Mouse (Mus musculus) thymus, postnatal 36 days (tissue): Measurements from ENCODE around the gene Entr1.

Experiments used
- DNase-seq, 2 experiments: peaks; one replicate each; pipeline ENCODE4 v3.0.0; 2022; ENCODE audit warnings: mixed read lengths in 2 of 2

The Entr1 gene

GRCm38 (mm10) chr2:26389154-26389690 lies at the start of gene Entr1, which contains the start of gene Pmpca:
Entr1 (minus strand) TSS chr2:26389316.
Pmpca (plus strand) TSS chr2:26389339.
- DNase-seq, result peak; percentile 88

GRCm38 (mm10) chr2:26438373-26438772 lies 49.3 kb upstream of the Entr1 start:
- no peak for DNase-seq

GRCm38 (mm10) chr2:26437221-26437620 lies 48.1 kb upstream of the Entr1 start:
- DNase-seq, result no peak

DNA sequence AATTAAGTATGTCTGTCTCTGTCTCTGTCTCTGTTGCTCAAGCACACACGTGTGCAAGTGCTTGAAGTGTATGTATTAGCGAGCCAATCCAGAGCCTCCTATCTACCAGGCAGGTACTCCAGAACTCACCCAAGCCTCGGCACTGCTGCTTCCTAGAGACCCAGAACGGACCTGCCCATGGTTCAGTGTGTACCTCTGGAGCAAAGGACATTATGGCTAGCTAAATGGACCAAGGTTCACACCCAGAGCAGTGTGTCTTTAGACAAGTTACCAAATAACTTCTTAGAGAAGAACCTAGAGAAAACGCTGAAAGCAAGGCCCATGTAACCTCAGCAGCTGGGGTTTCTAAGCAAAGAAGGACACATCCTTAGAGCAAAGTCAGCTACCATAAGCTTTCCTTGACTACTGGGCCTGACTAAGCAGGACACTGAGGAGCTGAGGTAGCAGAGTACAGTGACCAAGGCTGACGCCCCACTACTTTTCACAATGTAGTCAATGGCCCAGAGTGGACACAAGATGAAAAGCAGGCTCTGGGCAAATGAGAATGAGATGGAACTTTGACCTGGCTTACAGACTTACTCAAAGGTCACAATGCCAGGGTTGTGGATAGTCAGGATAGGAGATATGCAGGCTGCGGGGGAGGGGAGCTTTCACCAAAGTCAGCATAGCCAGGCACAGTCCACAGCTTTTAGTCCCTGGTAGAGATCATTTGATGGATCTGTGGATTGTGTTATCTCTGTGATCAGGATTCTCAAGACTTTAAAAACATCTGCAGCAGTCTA lies 45.9 kb upstream of the Entr1 start:
- no peak for DNase-seq

DNA sequence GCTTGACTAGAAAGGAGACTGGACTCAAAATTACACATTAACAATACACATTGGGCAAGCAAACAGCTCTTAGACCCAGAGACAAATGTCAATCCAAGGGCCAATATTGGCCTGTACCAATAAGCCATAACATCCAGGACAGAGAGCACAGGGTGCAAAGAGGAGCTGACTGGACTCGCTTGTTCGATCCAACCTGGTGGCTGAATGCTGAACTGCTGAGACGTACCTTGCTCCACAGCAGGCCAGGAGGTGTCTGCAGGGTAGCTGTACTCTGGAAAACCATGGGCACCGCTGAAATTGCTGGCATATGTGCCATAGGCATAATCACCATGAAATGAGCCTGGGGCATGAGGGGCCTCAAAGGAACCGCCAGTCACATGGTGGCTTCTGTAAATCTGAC lies 40.7 kb upstream of the Entr1 start:
- no peak for DNase-seq

- DNase-seq, result no peak
These were observed 35.4 kb upstream of the Entr1 start for GRCm38 (mm10) chr2:26424541-26424940.

- no peak for DNase-seq
These were observed 34.0 kb upstream of the Entr1 start for GRCm38 (mm10) chr2:26423086-26423485.

GRCm38 (mm10) chr2:26421969-26422368 lies 32.9 kb upstream of the Entr1 start:
- DNase-seq, result no peak

- DNase-seq, result no peak
These were observed 29.0 kb upstream of the Entr1 start for GRCm38 (mm10) chr2:26418120-26418519.

DNA sequence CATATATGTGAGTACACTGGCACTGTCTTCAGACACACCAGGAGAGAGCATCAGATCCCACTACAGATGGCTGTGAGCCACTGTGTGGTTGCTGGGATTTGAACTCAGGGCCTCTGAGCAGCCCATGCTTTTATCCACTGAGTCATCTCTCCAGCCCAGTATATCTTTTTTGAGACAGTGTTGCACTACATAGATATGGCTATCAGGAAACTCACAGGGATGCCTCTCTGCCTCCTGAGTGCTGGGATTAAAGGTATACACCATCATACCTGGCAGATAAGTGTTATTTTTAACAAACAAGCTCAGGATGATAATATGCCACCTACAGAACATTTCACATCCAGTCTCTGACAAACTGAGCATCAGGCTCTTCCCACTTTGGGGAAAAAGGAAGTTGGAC lies 27.9 kb upstream of the Entr1 start:
- no peak for DNase-seq

DNA sequence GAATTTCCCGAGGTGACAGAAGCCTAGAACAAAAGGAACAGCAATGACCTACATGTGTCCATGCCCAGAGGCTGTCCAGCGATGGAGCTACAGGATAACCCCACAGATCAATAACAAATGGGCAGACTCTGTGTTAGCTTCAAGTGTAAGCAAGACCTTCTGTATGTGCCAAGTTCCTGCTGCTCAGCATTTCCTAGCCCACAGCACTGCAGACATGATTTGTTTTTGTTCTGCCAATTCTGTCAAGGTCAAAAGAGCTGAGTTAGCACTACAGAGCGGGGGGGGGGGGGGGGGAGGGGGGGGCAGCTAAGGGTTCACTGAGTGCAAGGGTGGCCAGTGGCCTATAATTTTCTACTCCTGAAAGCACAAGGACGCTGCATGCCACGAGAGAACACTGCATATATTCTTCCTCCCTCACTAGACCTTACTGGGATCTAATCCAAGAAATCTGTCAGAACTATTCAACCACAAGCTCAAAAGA lies 21.9 kb upstream of the Entr1 start:
- DNase-seq, result no peak

DNA sequence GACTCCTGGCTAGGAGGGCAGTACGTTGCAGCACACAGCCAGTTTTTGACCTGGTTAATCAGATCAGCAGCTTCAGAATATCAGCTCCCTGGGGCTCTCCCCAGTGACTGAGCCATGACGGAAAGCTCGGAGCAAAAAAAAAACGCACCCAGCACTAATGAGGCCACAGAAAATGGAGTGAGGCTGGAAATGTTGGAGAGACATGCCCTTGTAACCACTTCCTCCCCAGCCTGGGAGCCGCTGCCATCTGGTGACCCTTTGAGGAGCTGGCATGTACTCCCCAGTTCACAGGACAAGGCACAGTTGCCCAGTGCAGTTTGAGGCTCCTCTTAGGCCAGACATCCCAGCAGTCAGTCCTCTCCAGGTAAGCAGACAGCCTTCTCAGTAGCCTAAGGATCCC lies 21.0 kb upstream of the Entr1 start:
- DNase-seq, result no peak

DNA sequence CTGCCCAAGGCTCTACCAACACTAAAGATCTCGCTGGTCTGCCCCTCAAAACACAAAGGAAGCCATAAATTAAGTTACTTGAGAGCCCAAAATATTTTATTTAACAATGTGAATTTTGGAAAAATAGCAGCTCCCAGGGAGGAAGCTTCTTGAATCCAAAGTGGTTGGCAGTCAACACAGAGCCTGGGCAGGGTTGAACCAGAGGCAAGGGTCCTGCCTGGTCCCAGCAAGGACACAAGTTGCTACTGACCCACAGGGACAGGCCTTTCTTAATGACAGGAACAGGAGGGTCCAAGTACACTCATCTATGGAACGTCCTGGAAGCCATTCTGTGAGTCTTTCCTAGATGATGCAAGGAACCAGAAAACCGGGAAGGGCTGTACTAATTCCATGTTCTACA lies 20.2 kb upstream of the Entr1 start:
- no peak for DNase-seq

- peak; percentile 92 to 96 for DNase-seq
These were observed 19.6 kb upstream of the Entr1 start, which contains the start of gene Inpp5e for GRCm38 (mm10) chr2:26408515-26409356. Inpp5e (minus strand) TSS chr2:26409203.

DNA sequence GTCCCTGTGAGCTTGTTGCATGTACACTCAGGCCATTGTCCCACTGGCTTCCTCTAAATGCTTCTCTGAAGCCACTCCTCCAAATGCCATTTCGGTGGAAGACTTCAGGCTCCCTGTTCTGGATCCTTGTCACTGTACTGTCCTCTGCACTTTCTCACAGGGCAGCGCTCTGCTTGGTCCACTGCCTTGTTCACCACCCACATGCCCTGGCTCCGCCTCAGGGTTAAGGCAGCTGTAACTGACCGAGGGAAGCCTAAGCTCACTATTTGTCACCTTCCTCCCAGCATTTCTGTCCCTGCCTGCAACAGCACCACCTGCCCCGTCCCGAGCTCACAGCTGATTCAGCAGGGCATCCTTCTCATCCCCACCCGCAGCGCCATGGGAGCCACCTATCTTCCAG lies 14.2 kb upstream of the Entr1 start:
- no peak for DNase-seq

GRCm38 (mm10) chr2:26402265-26402664 lies 13.1 kb upstream of the Entr1 start:
- no peak for DNase-seq

DNA sequence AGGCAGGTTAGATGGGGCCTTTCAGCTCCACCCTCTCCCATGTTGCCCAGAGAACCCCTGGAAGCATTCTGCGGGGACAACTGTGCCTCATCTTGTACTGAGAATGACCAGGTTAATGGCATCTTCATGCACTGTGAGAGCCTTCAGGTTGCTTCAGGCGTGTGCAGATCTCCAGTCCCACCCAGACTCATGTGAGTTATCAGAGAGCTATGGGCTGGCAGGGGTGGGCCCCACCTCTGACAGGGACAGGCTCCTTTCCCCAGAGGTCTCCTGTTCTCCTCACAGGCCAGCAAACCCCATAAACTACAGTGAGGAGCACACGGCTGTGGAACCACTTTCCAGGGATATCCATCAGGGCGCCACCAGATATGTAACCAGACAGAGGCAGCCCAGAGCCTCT lies 11.9 kb upstream of the Entr1 start:
- DNase-seq, result no peak

GRCm38 (mm10) chr2:26400296-26400695 lies 11.2 kb upstream of the Entr1 start:
- DNase-seq, result no peak

DNA sequence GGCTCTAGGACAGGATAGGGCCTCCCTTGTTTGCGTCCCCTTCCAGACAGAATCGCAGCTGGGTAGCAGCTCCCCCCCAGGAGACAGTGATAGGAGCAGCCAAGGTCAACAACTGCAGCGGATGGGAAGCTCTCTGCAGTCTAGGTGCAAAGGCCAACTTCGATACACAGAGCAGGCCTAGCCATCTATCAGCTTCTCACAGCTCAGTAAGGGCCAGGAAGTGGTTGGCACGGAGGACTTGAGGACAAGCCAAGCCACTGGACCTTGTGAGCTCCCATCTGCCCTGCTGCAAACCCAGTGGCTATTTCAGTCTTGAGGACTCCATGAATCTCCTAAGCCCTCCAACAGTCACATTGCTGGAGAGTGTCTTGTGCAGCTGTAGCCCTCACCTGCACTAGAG lies 10.5 kb upstream of the Entr1 start:
- no peak for DNase-seq

DNA sequence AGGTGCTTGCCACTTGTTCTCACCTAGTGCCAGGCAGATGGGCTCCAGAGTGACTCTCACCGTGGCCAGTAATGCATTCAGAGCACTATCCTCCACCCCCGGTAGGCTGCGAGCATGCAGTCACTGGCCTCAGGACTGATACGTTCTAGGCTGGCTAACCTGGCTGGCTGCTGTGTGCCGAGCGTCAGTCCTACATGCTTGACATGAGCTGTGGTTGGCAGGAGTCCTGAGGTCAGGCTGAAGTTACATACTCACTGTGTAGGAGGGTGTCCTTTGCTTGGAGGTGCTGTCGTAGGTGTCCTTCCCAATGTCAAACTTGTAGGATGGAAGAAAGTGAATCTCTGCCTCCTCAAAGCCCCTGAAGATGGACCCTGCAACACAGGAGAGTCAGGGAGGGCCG lies 9.9 kb upstream of the Entr1 start:
- no peak for DNase-seq

DNA sequence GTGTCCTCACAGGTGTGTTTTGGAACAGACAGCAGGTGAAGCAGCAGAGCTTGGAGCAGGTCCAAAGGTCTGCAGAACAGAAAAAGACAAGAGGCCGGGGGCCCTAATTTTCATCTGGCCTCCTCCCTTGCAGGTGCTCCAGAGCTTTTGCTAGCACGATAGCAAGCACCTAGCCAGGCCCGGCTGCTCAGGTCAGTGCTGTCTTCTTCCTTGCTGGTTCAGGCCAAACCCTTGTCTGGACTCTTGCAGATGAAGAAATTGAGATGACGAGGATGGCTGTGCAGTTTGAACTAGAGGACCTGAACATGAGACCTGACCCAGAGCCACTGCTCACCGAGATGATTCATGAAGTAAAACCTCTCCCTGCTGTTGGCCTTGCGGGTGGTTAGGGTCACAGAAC lies 2.5 kb upstream of the Entr1 start:
- DNase-seq, result no peak

GRCm38 (mm10) chr2:26390954-26391353 lies 1.8 kb upstream of the Entr1 start:
- no peak for DNase-seq

GRCm38 (mm10) chr2:26388682-26389153 lies 398 bp downstream of the Entr1 start:
- DNase-seq, result peak in 1 of 2 experiments; percentile 63
